Comparison of ENCODE assay signal across 8 mouse cellular contexts in genomic region chr11:69192840-69193239, GRCm38 (mm10). TPM values are rescaled to one million over a fixed set of nuclear protein-coding genes. Genes with fewer than 3 reads are reported as not detected.
DNase-seq lines count a peak whose midpoint lies in the region; ATAC-seq and TF ChIP-seq lines count a peak whose summit lies in the region.
"Had no signal": no experiment of that assay in that cellular context is flagged by ENCODE, and none has a peak within 500 bp of the region (broad histone marks: within the 10 kb centered on the region; RNA-seq: fewer than 3 reads in every experiment).

No protein-coding gene starts in this region.

- peak; percentile 18 to 44 for DNase-seq in left cerebral cortex, adult 2 months (ENCODE audit: extremely low spot score in 1 of 2, low spot score in 2 of 2)
- no peak for DNase-seq in left cerebral cortex, adult 11 months (ENCODE audit: low spot score)
- peak; percentile 30 for DNase-seq in G1E (ENCODE audit: low spot score)
- DNase-seq in adrenal gland, postnatal 25 days = peak; percentile 41
- DNase-seq in embryonic facial prominence, embryonic 14.5 days (ENCODE audit: low spot score) = peak; percentile 60
- DNase-seq in liver, embryonic 14.5 days (ENCODE audit: low read depth in 3 of 3, low spot score in 3 of 3) = no peak
- DNase-seq in spleen, postnatal 36 days (ENCODE audit: low spot score in 2 of 2) = no peak

- ATAC-seq in G1E (ENCODE audit: extremely low read depth, insufficient number of reproducible peaks, low FRiP score, poor library complexity, severe bottlenecking) = no peak
- no peak for ATAC-seq in embryonic facial prominence, embryonic 14.5 days (ENCODE audit: low read depth)
- no peak for ATAC-seq in liver, embryonic 14.5 days (ENCODE audit: insufficient read depth)

- intact Hi-C loops in left cerebral cortex, adult 2 months (cut with DNase I) = loop anchor here (1.0 to 5.0 kb wide), 5 partner anchors 37 to 322 kb away; no protein-coding TSS in a partner anchor

- no peak overlapping the region for H3K4me3 ChIP-seq in left cerebral cortex, adult 2 months
- no peak overlapping the region for H3K4me3 ChIP-seq in G1E (ENCODE audit: low read depth, low read length)
- no peak overlapping the region for H3K4me3 ChIP-seq in embryonic facial prominence, embryonic 14.5 days (ENCODE audit: low read depth, low read length)
- H3K4me3 ChIP-seq in liver, embryonic 14.5 days (ENCODE audit: insufficient read depth in 1 of 2, low read depth in 2 of 2, low read length in 2 of 2) = no peak overlapping the region
- H3K4me3 ChIP-seq: heart, embryonic 13.5 days had no signal

- 2% methylated on average over 1 of the region's 1 CpGs for WGBS in embryonic facial prominence, embryonic 14.5 days
- WGBS in liver, embryonic 14.5 days (ENCODE audit: insufficient replicate concordance) = 3% methylated on average over 1 of the region's 1 CpGs

- peaks cover 3% of the 10 kb centered on the region; the same call in 1 of the 2 replicates for H3K4me1 ChIP-seq in G1E (ENCODE audit: insufficient read depth, low read depth, low read length)
- peaks cover 4% of the 10 kb centered on the region; the same call in 1 of the 2 replicates for H3K4me1 ChIP-seq in embryonic facial prominence, embryonic 14.5 days (ENCODE audit: control insufficient read depth, insufficient read depth, low read length)
- H3K4me1 ChIP-seq in liver, embryonic 14.5 days (replicated peaks; ENCODE audit: control insufficient read depth in 2 of 2, insufficient read depth in 2 of 2, low read length in 1 of 2) = no peaks in the 10 kb centered on the region

- no peak for TF ChIP-seq EP300 in liver, embryonic 14.5 days (IDR thresholded peaks at IDR 0.05; ENCODE audit: low read depth)

- TF ChIP-seq CTCF in left cerebral cortex, adult 2 months (IDR thresholded peaks at IDR 0.05) = peak; percentile 95
- TF ChIP-seq CTCF in G1E (IDR thresholded peaks at IDR 0.05; ENCODE audit: low read depth, low read length) = peak; percentile 14; the same call in 1 of the 2 replicates
- TF ChIP-seq CTCF in liver, embryonic 14.5 days (IDR thresholded peaks at IDR 0.05; ENCODE audit: low read depth) = peak; percentile 61

- peaks cover 37% of the 10 kb centered on the region for H3K27me3 ChIP-seq in G1E (ENCODE audit: insufficient read depth, low read length)
- H3K27me3 ChIP-seq in embryonic facial prominence, embryonic 14.5 days (replicated peaks; ENCODE audit: control insufficient read depth, insufficient read depth, low read length) = peaks cover 22% of the 10 kb centered on the region
- H3K27me3 ChIP-seq in liver, embryonic 14.5 days (ENCODE audit: control insufficient read depth, insufficient read depth, low read length) = peaks cover 17% of the 10 kb centered on the region

- H3K36me3 ChIP-seq in G1E (replicated peaks) = no peaks in the 10 kb centered on the region
- no peaks in the 10 kb centered on the region for H3K36me3 ChIP-seq in embryonic facial prominence, embryonic 14.5 days (ENCODE audit: control insufficient read depth, insufficient read depth, low read length)
- no peaks in the 10 kb centered on the region for H3K36me3 ChIP-seq in liver, embryonic 14.5 days (replicated peaks; ENCODE audit: control insufficient read depth, insufficient read depth, low read depth)
- H3K36me3 ChIP-seq: heart, embryonic 13.5 days had no signal

- H3K9ac ChIP-seq in embryonic facial prominence, embryonic 14.5 days (ENCODE audit: low read depth, low read length) = no peak overlapping the region; the same call in 1 of the 2 replicates
- H3K9ac ChIP-seq in liver, embryonic 14.5 days (replicated peaks) = no peak overlapping the region
- H3K9ac ChIP-seq: heart, embryonic 13.5 days had no signal

- no peaks in the 10 kb centered on the region for H3K9me3 ChIP-seq in G1E (replicated peaks)
- no peaks in the 10 kb centered on the region for H3K9me3 ChIP-seq in embryonic facial prominence, embryonic 14.5 days (ENCODE audit: control insufficient read depth, low read length)
- H3K9me3 ChIP-seq in liver, embryonic 14.5 days (ENCODE audit: control insufficient read depth, low read length) = no peaks in the 10 kb centered on the region
- H3K9me3 ChIP-seq: heart, embryonic 13.5 days had no signal

- no peak overlapping the region for H3K4me2 ChIP-seq in embryonic facial prominence, embryonic 14.5 days (ENCODE audit: low read depth, low read length)
- no peak overlapping the region for H3K4me2 ChIP-seq in liver, embryonic 14.5 days (ENCODE audit: low read depth)
- H3K4me2 ChIP-seq: heart, embryonic 13.5 days had no signal

- no peak overlapping the region for H3K27ac ChIP-seq in left cerebral cortex, adult 2 months
- H3K27ac ChIP-seq in embryonic facial prominence, embryonic 14.5 days (replicated peaks; ENCODE audit: low read depth, low read length) = no peak overlapping the region
- H3K27ac ChIP-seq in liver, embryonic 14.5 days = no peak overlapping the region
- H3K27ac ChIP-seq: heart, embryonic 13.5 days had no signal

RNA-seq across cellular contexts. Expression of gene Alox8, which starts 4.8 kb away (rescaled TPM):
- total RNA-seq in left cerebral cortex, adult 2 months (2021) = 1 to 10 TPM; 6.1 to 6.4 TPM
- total RNA-seq in G1E (2014; fragmentation: Nextera tagmentation) (not detected in 2 replicates), G1E (2017) (0.06 and 0.49 TPM in 2 replicates)
- polyA plus RNA-seq in G1E (2012) = not detected in 2 replicates
- total RNA-seq in adrenal gland, postnatal 25 days (2021) = not detected in 2 replicates
- 0.22 TPM in 1 of 2 replicates, not detected in the other for polyA plus RNA-seq in embryonic facial prominence, embryonic 14.5 days (2014; fragmentation: Nextera tagmentation; extraction: Ambion mirVana)
- 0.01 and 0.03 TPM in 2 replicates for polyA plus RNA-seq in liver, embryonic 14.5 days (2012; rRNA removed)
- polyA plus RNA-seq in liver, embryonic 14.5 days (2014; fragmentation: Nextera tagmentation; extraction: Ambion mirVana) = not detected in 2 replicates

RNA-seq across cellular contexts. Expression of gene Alox12b, which starts 36.1 kb away (rescaled TPM):
- 1 to 10 TPM; 8.7 to 9.8 TPM for total RNA-seq in left cerebral cortex, adult 2 months (2021)
- not detected in 2 replicates for total RNA-seq in G1E (2014; fragmentation: Nextera tagmentation)
- not detected in 2 replicates for total RNA-seq in G1E (2017)
- not detected in 2 replicates for polyA plus RNA-seq in G1E (2012)
- total RNA-seq in adrenal gland, postnatal 25 days (2021) = not detected in 2 replicates
- 0.62 and 4.8 TPM in 2 replicates for polyA plus RNA-seq in embryonic facial prominence, embryonic 14.5 days (2014; fragmentation: Nextera tagmentation; extraction: Ambion mirVana)
- polyA plus RNA-seq in liver, embryonic 14.5 days (2012; rRNA removed) = not detected in 2 replicates
- not detected in 2 replicates for polyA plus RNA-seq in liver, embryonic 14.5 days (2014; fragmentation: Nextera tagmentation; extraction: Ambion mirVana)
- polyA plus RNA-seq: heart, embryonic 13.5 days had no signal

RNA-seq across cellular contexts. Expression of gene Gucy2e, which starts 44.0 kb away (rescaled TPM):
- 1 to 10 TPM; 1.0 to 1.3 TPM for total RNA-seq in left cerebral cortex, adult 2 months (2021)
- total RNA-seq in G1E (2014; fragmentation: Nextera tagmentation) = not detected in 2 replicates
- total RNA-seq in G1E (2017) = 0.05 and 0.06 TPM in 2 replicates
- polyA plus RNA-seq in G1E (2012) = not detected in 2 replicates
- not detected in 2 replicates for total RNA-seq in adrenal gland, postnatal 25 days (2021)
- polyA plus RNA-seq in embryonic facial prominence, embryonic 14.5 days (2014; fragmentation: Nextera tagmentation; extraction: Ambion mirVana) = 0.15 and 0.33 TPM in 2 replicates
- polyA plus RNA-seq in liver, embryonic 14.5 days (2012; rRNA removed) = not detected in 2 replicates
- polyA plus RNA-seq in liver, embryonic 14.5 days (2014; fragmentation: Nextera tagmentation; extraction: Ambion mirVana) = not detected in 2 replicates

Comparison
In these comparisons a context has a peak if more than half of its experiments do, and no peak if none do; other contexts are left out.
1. DNase-seq: peak in left cerebral cortex, adult 2 months (2 of 2), G1E (single experiment), adrenal gland, postnatal 25 days (single experiment) and embryonic facial prominence, embryonic 14.5 days (single experiment); none in left cerebral cortex, adult 11 months (single experiment), liver, embryonic 14.5 days (0 of 3) and spleen, postnatal 36 days (0 of 2).
2. CTCF ChIP-seq: peak in every context shown above with its lines; median percentile 95 in left cerebral cortex, adult 2 months; 61 in liver, embryonic 14.5 days; 14 in G1E.